Mouse (Mus musculus): ENCODE measurements around the gene Ccm2. TPM values are rescaled to one million over a fixed set of nuclear protein-coding genes. Genes with fewer than 3 reads are reported as not detected.

Gene Ccm2
- total RNA-seq, 2 experiments from 2014 or later = 21.9 to 26.8 TPM

GRCm38 (mm10) chr11:6602662-6603061 is 56.0 kb downstream of the Ccm2 start:
- DNase-seq (ENCODE audit: low spot score) = no peak

- DNase-seq (ENCODE audit: low spot score) = no peak
Measured at GRCm38 (mm10) chr11:6603224-6603623, 56.5 kb downstream of the Ccm2 start.

- DNase-seq (ENCODE audit: low spot score) = no peak
Measured at GRCm38 (mm10) chr11:6603887-6604603, 57.4 kb downstream of the Ccm2 start.

- DNase-seq (ENCODE audit: low spot score) = no peak
Measured at GRCm38 (mm10) chr11:6604604-6604936, 57.9 kb downstream of the Ccm2 start.

- no peak for DNase-seq (ENCODE audit: low spot score)
Measured at GRCm38 (mm10) chr11:6605021-6605481, 58.4 kb downstream of the Ccm2 start.

- DNase-seq (ENCODE audit: low spot score) = no peak
Measured at GRCm38 (mm10) chr11:6605491-6606399, 59.1 kb downstream of the Ccm2 start, which contains the start of gene Nacad. Gene Nacad, minus strand, starts transcription at chr11:6606053.

- DNase-seq (ENCODE audit: low spot score) = no peak
Measured at GRCm38 (mm10) chr11:6615250-6616205, 68.8 kb downstream of the Ccm2 start.

- DNase-seq (ENCODE audit: low spot score) = no peak
Measured at GRCm38 (mm10) chr11:6623704-6624103, 77.0 kb downstream of the Ccm2 start.

GRCm38 (mm10) chr11:6624619-6625382 is 78.1 kb downstream of the Ccm2 start:
- no peak for DNase-seq (ENCODE audit: low spot score)

GRCm38 (mm10) chr11:6625478-6626387 is 79.0 kb downstream of the Ccm2 start, which contains the start of gene Tbrg4:
Gene Tbrg4, minus strand, starts transcription at chr11:6626067.
- peak; percentile 90 for DNase-seq (ENCODE audit: low spot score)

- DNase-seq (ENCODE audit: low spot score) = no peak
Measured at GRCm38 (mm10) chr11:6626388-6626772, 79.7 kb downstream of the Ccm2 start.

- no peak for DNase-seq (ENCODE audit: low spot score)
Measured at GRCm38 (mm10) chr11:6627731-6628130, 81.0 kb downstream of the Ccm2 start.

GRCm38 (mm10) chr11:6628568-6628967 is 81.9 kb downstream of the Ccm2 start:
- no peak for DNase-seq (ENCODE audit: low spot score)

- DNase-seq (ENCODE audit: low spot score) = no peak
Measured at GRCm38 (mm10) chr11:6629655-6630054, 83.0 kb downstream of the Ccm2 start.

GRCm38 (mm10) chr11:6636150-6636549 is 89.5 kb downstream of the Ccm2 start:
- no peak for DNase-seq (ENCODE audit: low spot score)

GRCm38 (mm10) chr11:6638537-6638936 is 91.8 kb downstream of the Ccm2 start, which contains the start of gene Wap:
Gene Wap, minus strand, starts transcription at chr11:6638637.
- DNase-seq (ENCODE audit: low spot score) = no peak

GRCm38 (mm10) chr11:6639072-6639471 is 92.4 kb downstream of the Ccm2 start:
- no peak for DNase-seq (ENCODE audit: low spot score)

GRCm38 (mm10) chr11:6644566-6644965 is 97.9 kb downstream of the Ccm2 start:
- DNase-seq (ENCODE audit: low spot score) = no peak

Data from gastrocnemius, adult 18-20 months (tissue).